25 mouse cellular contexts compared by ENCODE assay signal in genomic region chr4:48267683-48268082, GRCm38 (mm10).
"Had no signal": no experiment of that assay in that cellular context is flagged by ENCODE, and none has a peak within 500 bp of the region (broad histone marks: within the 10 kb centered on the region; RNA-seq: fewer than 3 reads in every experiment).

No protein-coding gene starts in this region.

- H3K27ac ChIP-seq: heart, adult 2 months; heart, embryonic 13.5 days; heart, embryonic 15.5 days; hindbrain, embryonic 13.5 days; hindbrain, embryonic 15.5 days; hindbrain, postnatal 0 days; kidney, embryonic 15.5 days; kidney, postnatal 0 days; left cerebral cortex, adult 2 months; limb, embryonic 13.5 days; limb, embryonic 15.5 days; liver, embryonic 12.5 days had no signal

- H3K36me3 ChIP-seq: heart, embryonic 13.5 days; heart, embryonic 15.5 days; hindbrain, embryonic 13.5 days; hindbrain, embryonic 15.5 days; kidney, embryonic 15.5 days; limb, embryonic 13.5 days; limb, embryonic 15.5 days; liver, embryonic 12.5 days had no signal

- H3K4me1 ChIP-seq: hindbrain, embryonic 15.5 days; kidney, embryonic 15.5 days; limb, embryonic 13.5 days; limb, embryonic 15.5 days had no signal

- H3K4me2 ChIP-seq: heart, embryonic 11.5 days; heart, embryonic 13.5 days; heart, embryonic 15.5 days; hindbrain, embryonic 13.5 days; hindbrain, embryonic 15.5 days; kidney, embryonic 15.5 days; limb, embryonic 13.5 days; limb, embryonic 15.5 days; liver, embryonic 12.5 days had no signal

- H3K4me3 ChIP-seq: heart, adult 2 months; heart, embryonic 13.5 days; heart, embryonic 15.5 days; hindbrain, embryonic 13.5 days; hindbrain, embryonic 15.5 days; kidney, embryonic 15.5 days; left cerebral cortex, adult 2 months; limb, embryonic 13.5 days; limb, embryonic 15.5 days; liver, embryonic 12.5 days had no signal

- DNase-seq: gastrocnemius, postnatal 14 days; gastrocnemius, postnatal 36 days; heart, adult 11 months; heart, adult 2 months; heart, postnatal 14 days; heart, postnatal 36 days; kidney, adult 11 months; kidney, adult 2 months; kidney, adult 9 months; kidney, postnatal 14 days; kidney, postnatal 36 days; layer of hippocampus, adult 9-11 months; left cerebral cortex, postnatal 4 days had no signal

- H3K9ac ChIP-seq: heart, embryonic 13.5 days; heart, embryonic 15.5 days; hindbrain, embryonic 13.5 days; hindbrain, embryonic 15.5 days; kidney, embryonic 15.5 days; limb, embryonic 13.5 days; limb, embryonic 15.5 days; liver, embryonic 12.5 days had no signal

- H3K27me3 ChIP-seq: heart, embryonic 13.5 days; heart, embryonic 15.5 days; hindbrain, embryonic 13.5 days; hindbrain, embryonic 15.5 days; kidney, embryonic 15.5 days; limb, embryonic 13.5 days; limb, embryonic 15.5 days; liver, embryonic 12.5 days had no signal

- H3K9me3 ChIP-seq: heart, embryonic 13.5 days; heart, embryonic 15.5 days; hindbrain, embryonic 13.5 days; hindbrain, embryonic 15.5 days; kidney, embryonic 15.5 days; limb, embryonic 13.5 days; limb, embryonic 15.5 days; liver, embryonic 12.5 days had no signal
